Mouse (Mus musculus) embryonic fibroblast, embryonic 13.5 days (primary cell): Measurements from ENCODE around the gene Tsc22d2.

Source experiments
- CTCF ChIP-seq: IDR thresholded peaks from 2 replicates; pipeline ENCODE4 v1.5.1; 2011; ENCODE audit warnings: mild to moderate bottlenecking, control low read depth, low read length, moderate library complexity, borderline replicate concordance; ENCODE audit not compliant: insufficient read depth
- POLR2A ChIP-seq: IDR thresholded peaks from 2 replicates; pipeline ENCODE4 v1.6.1; 2011; ENCODE audit warnings: low read depth, mild to moderate bottlenecking, control low read depth, low read length, moderate library complexity

GRCm38 (mm10) chr3:58374281-58374680, 40.2 kb upstream of the Tsc22d2 start:
- TF ChIP-seq CTCF, result no peak
- no peak for TF ChIP-seq POLR2A
